Mouse (Mus musculus): Measurements from ENCODE around the gene Dtx4. TPM values are rescaled to one million over a fixed set of nuclear protein-coding genes. Genes with fewer than 3 reads are reported as not detected.

The Dtx4 gene
- polyA plus RNA-seq, 2 experiments from 2014 or later: 3.5 to 3.7 TPM

Other genes with a start within 250 kb of the Dtx4 start
- gene Olfr235, start 240.4 kb downstream of the Dtx4 start, polyA plus RNA-seq (2017; shearing (Covaris generic)): not detected
- gene Olfr1434, start 221.6 kb downstream of the Dtx4 start, polyA plus RNA-seq (2017; shearing (Covaris generic)): not detected
- gene Olfr1436, start 202.3 kb downstream of the Dtx4 start, polyA plus RNA-seq (2017; shearing (Covaris generic)): not detected
- not detected for gene Olfr1437, start 176.4 kb downstream of the Dtx4 start, polyA plus RNA-seq (2017; shearing (Covaris generic))
- gene Olfr1438-ps1, start 165.5 kb downstream of the Dtx4 start, polyA plus RNA-seq (2017; shearing (Covaris generic)): not detected
- gene Olfr1440, start 114.2 kb downstream of the Dtx4 start, polyA plus RNA-seq (2017; shearing (Covaris generic)): not detected
- gene Olfr1441, start 84.0 kb downstream of the Dtx4 start, polyA plus RNA-seq (2017; shearing (Covaris generic)): not detected
- under 1 TPM in 1 of 2 experiments, not detected in 1; 0.33 TPM for gene Pfpl, start 73.5 kb downstream of the Dtx4 start, polyA plus RNA-seq (2017; shearing (Covaris generic))
- under 1 TPM in 1 of 2 experiments, not detected in 1; 0.28 TPM for gene Mpeg1, start 40.7 kb downstream of the Dtx4 start, polyA plus RNA-seq (2017; shearing (Covaris generic))
- 10 to 100 TPM; 41.0 to 41.8 TPM for gene Fam111a, start 44.3 kb upstream of the Dtx4 start, polyA plus RNA-seq (2017; shearing (Covaris generic))
- gene Gm4952, start 98.5 kb upstream of the Dtx4 start, polyA plus RNA-seq (2017; shearing (Covaris generic)): not detected
- gene Glyat, start 131.9 kb upstream of the Dtx4 start, polyA plus RNA-seq (2017; shearing (Covaris generic)): not detected
- not detected for gene Olfr1442, start 169.0 kb upstream of the Dtx4 start, polyA plus RNA-seq (2017; shearing (Covaris generic))
- not detected for gene Olfr1443, start 176.7 kb upstream of the Dtx4 start, polyA plus RNA-seq (2017; shearing (Covaris generic))
- gene Keg1, start 194.3 kb upstream of the Dtx4 start, polyA plus RNA-seq (2017; shearing (Covaris generic)): not detected

Data from activated CD4-positive, CD25-positive, alpha-beta regulatory T cell, adult 4 months (primary cell).